Mouse (Mus musculus): ENCODE results near the gene Psma1. TPM values are rescaled to one million over a fixed set of nuclear protein-coding genes. Genes with fewer than 3 reads are reported as not detected.

The Psma1 gene
- polyA plus RNA-seq, 1 experiment from 2014 or later = 387 TPM

DNA sequence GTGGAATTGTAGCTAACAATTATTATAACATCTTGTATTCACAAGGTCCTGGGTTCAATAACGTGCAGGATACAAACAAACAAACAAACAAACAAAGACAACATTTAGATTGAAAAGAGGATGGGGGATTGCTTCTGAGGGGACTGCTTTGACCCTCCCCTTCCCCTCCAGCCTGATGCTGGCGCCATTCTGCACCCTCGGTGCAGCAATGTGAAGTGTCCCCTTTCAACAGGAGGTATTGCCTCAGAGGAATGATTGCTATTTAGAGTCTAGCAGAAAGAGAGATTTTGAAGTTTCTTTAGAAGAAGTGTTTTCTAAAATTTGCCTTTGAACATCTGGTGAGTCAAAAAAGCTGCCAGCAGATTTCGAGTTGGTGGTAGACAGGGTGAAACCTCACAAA lies 23.3 kb upstream of the Psma1 start:
- no peaks in the 10 kb centered on the region for H3K36me3 ChIP-seq
- H3K27ac ChIP-seq = no peak overlapping the region
- H3K4me2 ChIP-seq (replicated peaks) = no peak overlapping the region
- ATAC-seq (ENCODE audit: insufficient number of reproducible peaks, insufficient read depth, low FRiP score, low TSS enrichment) = no peak
- no peaks in the 10 kb centered on the region for H3K27me3 ChIP-seq
- H3K4me1 ChIP-seq = no peaks in the 10 kb centered on the region
- H3K4me3 ChIP-seq = no peak overlapping the region
- WGBS = 56% methylated on average over 4 of the region's 4 CpGs
- no peak overlapping the region for H3K9ac ChIP-seq
- no peaks in the 10 kb centered on the region for H3K9me3 ChIP-seq

DNA sequence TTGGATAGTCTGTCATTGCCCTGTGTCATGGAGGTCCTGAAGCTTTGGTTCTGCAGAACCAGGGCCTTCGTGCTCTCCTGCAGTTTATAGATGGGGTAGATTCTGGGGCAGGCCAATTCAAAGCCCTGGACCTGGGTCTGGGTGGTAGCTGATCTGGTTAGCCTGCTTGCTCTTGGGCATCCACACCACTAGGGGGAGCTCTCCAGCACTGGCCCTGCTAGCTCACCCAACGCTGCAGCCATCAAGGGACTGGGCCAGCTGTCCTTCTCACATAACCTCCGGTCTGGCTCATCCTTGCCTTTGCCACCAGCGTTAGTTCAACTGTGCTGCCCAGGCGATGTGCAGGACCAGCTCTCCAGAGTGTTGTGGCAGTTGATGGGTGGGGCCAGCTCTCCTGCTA lies 18.8 kb upstream of the Psma1 start:
- 79% methylated on average over 5 of the region's 5 CpGs for WGBS
- no peak for ATAC-seq (ENCODE audit: insufficient number of reproducible peaks, insufficient read depth, low FRiP score, low TSS enrichment)
- H3K9me3 ChIP-seq = no peaks in the 10 kb centered on the region

DNA sequence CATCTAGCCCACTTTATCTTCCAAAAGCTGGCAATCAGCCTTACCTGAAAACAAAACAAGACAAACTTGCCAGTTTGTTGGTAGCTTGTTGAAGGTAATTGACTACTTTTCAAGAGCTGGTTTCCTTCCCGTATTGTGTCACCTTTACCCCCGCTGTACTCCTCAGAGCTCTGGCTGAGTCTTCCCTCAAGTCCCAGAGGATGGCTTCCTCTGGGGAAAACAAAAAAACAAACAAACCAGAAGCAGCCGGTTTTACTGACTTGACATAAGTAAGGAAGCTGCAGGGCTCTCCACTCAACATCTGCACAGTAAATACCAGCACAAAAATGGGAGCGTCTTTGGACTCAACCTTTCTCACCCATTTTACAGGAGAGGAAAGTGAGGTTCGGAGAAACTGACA lies 18.0 kb upstream of the Psma1 start:
- Histone ChIP-seq H3K4me1 (peaks cover 8% of the 10 kb centered on the region; the same call in 1 of the 2 replicates), H3K9me3 (no peaks in the 10 kb centered on the region), H3K27me3 (no peaks in the 10 kb centered on the region), H3K4me2 (replicated peaks) (no peak overlapping the region), H3K27ac (no peak overlapping the region), H3K4me3 (no peak overlapping the region), H3K9ac (no peak overlapping the region), H3K36me3 (no peaks in the 10 kb centered on the region)
- WGBS = 64% methylated on average over 5 of the region's 5 CpGs
- no peak for ATAC-seq (ENCODE audit: insufficient number of reproducible peaks, insufficient read depth, low FRiP score, low TSS enrichment)

More for the DNA sequence above, 18.8 kb upstream of the Psma1 start:
- Histone ChIP-seq H3K4me2 (replicated peaks) (no peak overlapping the region), H3K9ac (no peak overlapping the region), H3K4me3 (no peak overlapping the region), H3K27ac (no peak overlapping the region), H3K36me3 (no peaks in the 10 kb centered on the region), H3K4me1 (peaks cover 8% of the 10 kb centered on the region; the same call in 1 of the 2 replicates), H3K27me3 (no peaks in the 10 kb centered on the region)

DNA sequence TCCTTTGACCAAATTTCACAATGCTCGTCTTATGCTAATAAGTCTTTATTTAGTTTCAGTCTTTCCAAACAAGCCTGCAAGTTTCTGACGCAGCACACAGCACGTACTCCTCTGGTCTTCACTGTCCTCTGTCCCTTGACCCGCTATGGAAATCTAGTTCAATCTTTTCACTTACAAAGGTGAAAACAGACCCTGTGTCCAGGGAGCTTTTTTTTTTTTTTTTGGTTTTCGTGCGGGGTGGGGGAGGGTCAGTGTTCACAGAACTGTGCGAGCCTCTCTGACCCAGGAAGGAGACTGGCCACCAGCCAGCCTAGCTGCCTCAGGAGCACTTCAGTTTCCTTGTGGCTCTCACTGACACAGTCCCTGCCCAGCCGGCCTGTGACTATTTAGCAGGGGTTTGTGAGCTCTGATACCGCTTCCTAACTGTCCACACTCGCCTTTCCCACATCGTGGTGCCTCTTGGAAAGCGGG lies 16.6 kb upstream of the Psma1 start:
- 15% methylated on average over 12 of the region's 12 CpGs for WGBS
- H3K27me3 ChIP-seq = no peaks in the 10 kb centered on the region
- ATAC-seq (ENCODE audit: insufficient number of reproducible peaks, insufficient read depth, low FRiP score, low TSS enrichment) = no peak
- no peak overlapping the region for H3K4me3 ChIP-seq
- no peak overlapping the region for H3K27ac ChIP-seq
- no peak overlapping the region for H3K9ac ChIP-seq
- peak overlapping the region; percentile 23 for H3K4me2 ChIP-seq (replicated peaks)
- H3K9me3 ChIP-seq = no peaks in the 10 kb centered on the region
- H3K4me1 ChIP-seq = peaks cover 8% of the 10 kb centered on the region; the same call in 1 of the 2 replicates
- H3K36me3 ChIP-seq = no peaks in the 10 kb centered on the region

DNA sequence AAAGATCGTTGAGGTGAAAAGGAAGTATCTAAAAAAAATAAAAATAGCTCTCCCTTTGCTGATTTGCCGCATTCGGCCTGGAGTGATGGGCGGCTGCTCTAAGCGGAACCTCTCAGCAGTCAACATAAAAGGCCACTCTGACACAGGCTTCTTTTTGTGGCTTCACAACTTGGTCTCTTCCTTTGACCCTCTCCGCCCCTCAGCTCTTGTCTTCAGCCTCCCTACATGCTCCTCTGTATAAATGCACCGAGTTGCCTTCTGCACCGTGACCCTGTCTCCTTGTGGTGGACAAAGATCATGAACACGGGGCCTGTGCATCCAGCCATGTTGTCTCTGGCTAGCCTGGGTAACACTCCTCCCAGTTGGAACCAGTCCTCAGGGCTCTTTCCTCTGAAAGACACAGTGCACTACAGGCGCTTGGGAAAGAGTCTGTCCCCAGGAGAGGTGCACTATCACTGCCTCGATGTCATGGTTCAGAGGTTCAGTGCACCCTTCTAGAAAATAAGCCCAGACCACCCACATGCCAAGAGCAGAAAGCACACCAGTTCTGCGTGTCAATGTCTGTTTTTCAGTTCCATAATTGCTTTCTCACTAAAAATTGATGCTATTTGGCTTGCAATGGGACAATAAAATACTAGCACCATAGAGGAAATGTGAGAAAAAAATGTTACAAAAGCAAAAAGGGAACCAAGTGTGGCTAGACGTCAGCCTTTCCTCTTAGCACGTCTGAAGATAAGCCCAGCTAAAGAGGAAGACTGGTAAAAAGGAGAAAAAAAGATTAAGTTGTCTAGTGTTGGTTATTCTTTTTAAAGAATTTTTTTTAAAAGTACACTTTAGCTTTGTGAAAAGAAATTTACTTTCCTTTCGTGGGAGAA lies 15.8 kb upstream of the Psma1 start:
- WGBS = 34% methylated on average over 15 of the region's 15 CpGs
- H3K4me2 ChIP-seq (replicated peaks) = no peak overlapping the region
- no peak overlapping the region for H3K4me3 ChIP-seq

DNA sequence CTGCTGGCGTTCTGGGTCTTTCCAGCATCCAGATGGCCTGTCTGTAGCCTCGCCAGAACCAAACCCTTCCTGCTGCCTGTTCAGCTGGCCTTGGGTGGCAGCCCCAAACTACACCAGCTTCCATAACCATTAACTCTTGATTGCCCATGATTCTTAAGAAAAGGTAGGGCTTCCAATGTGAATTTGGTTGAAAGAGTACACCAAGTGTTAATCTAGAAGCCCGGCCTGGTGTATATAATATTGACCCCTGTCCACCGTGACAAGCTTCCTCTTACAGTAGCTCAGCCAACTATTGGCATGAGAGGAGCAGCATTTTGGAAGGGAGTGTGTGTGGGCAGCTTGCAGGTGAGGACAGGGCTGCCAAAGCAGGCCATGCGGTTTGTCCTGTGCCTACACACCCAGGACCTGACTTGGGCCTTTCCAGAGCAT lies 14.2 kb upstream of the Psma1 start:
- Histone ChIP-seq H3K27me3 (no peaks in the 10 kb centered on the region), H3K9me3 (no peaks in the 10 kb centered on the region), H3K4me3 (no peak overlapping the region), H3K27ac (no peak overlapping the region), H3K9ac (no peak overlapping the region), H3K4me1 (peaks cover 8% of the 10 kb centered on the region; the same call in 1 of the 2 replicates), H3K36me3 (no peaks in the 10 kb centered on the region), H3K4me2 (replicated peaks) (no peak overlapping the region)
- 49% methylated on average over 5 of the region's 5 CpGs for WGBS
- no peak for ATAC-seq (ENCODE audit: insufficient number of reproducible peaks, insufficient read depth, low FRiP score, low TSS enrichment)

More for the DNA sequence above, 15.8 kb upstream of the Psma1 start:
- ATAC-seq (ENCODE audit: insufficient number of reproducible peaks, insufficient read depth, low FRiP score, low TSS enrichment) = no peak
- Histone ChIP-seq H3K27ac (no peak overlapping the region), H3K9ac (no peak overlapping the region), H3K36me3 (no peaks in the 10 kb centered on the region), H3K4me1 (peaks cover 8% of the 10 kb centered on the region; the same call in 1 of the 2 replicates), H3K27me3 (no peaks in the 10 kb centered on the region), H3K9me3 (no peaks in the 10 kb centered on the region)

- H3K4me2 ChIP-seq (replicated peaks) = no peak overlapping the region
- no peak overlapping the region for H3K27ac ChIP-seq
- no peaks in the 10 kb centered on the region for H3K36me3 ChIP-seq
- H3K4me1 ChIP-seq = no peaks in the 10 kb centered on the region
- H3K9ac ChIP-seq = no peak overlapping the region
- peak; percentile 56; the same call in 1 of the 2 replicates for ATAC-seq (ENCODE audit: insufficient number of reproducible peaks, insufficient read depth, low FRiP score, low TSS enrichment)
- H3K27me3 ChIP-seq = no peaks in the 10 kb centered on the region
- no peaks in the 10 kb centered on the region for H3K9me3 ChIP-seq
- H3K4me3 ChIP-seq = no peak overlapping the region
- 95% methylated on average over 14 of the region's 14 CpGs for WGBS
Measured at GRCm38 (mm10) chr7:114284296-114284910, 8.5 kb upstream of the Psma1 start.

DNA sequence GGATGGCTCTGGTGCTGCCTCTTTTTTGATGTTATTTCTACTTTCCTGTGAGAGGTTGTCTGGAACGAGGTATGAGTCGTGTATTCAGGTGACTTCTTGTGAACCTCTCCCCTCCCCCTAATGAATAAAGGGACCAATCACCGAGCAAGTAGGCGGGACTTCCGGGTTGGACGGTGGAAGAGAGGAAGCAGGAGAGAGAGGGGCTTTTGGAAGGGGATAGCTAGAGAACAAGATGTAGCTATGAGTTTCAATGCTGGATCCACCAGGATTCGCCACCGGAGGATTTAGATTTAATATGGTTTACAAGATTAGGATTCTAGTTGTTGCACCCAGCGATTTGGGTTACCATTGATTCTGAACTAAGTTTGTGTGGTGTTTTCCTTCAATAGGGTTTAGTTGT lies 7.1 kb upstream of the Psma1 start:
- H3K27ac ChIP-seq = no peak overlapping the region
- H3K9me3 ChIP-seq = no peaks in the 10 kb centered on the region
- H3K27me3 ChIP-seq = no peaks in the 10 kb centered on the region
- no peak overlapping the region for H3K4me2 ChIP-seq (replicated peaks)
- WGBS = 67% methylated on average over 9 of the region's 9 CpGs
- no peaks in the 10 kb centered on the region for H3K4me1 ChIP-seq
- no peak for ATAC-seq (ENCODE audit: insufficient number of reproducible peaks, insufficient read depth, low FRiP score, low TSS enrichment)
- H3K9ac ChIP-seq = no peak overlapping the region
- no peaks in the 10 kb centered on the region for H3K36me3 ChIP-seq
- no peak overlapping the region for H3K4me3 ChIP-seq

GRCm38 (mm10) chr7:114281671-114282070 lies 5.8 kb upstream of the Psma1 start:
- no peak overlapping the region for H3K4me3 ChIP-seq
- H3K27me3 ChIP-seq = no peaks in the 10 kb centered on the region
- ATAC-seq (ENCODE audit: insufficient number of reproducible peaks, insufficient read depth, low FRiP score, low TSS enrichment) = no peak
- no peak overlapping the region for H3K27ac ChIP-seq
- H3K9ac ChIP-seq = no peak overlapping the region
- H3K4me2 ChIP-seq (replicated peaks) = no peak overlapping the region
- no peaks in the 10 kb centered on the region for H3K36me3 ChIP-seq
- H3K4me1 ChIP-seq = no peaks in the 10 kb centered on the region
- 48% methylated on average over 3 of the region's 3 CpGs for WGBS
- no peaks in the 10 kb centered on the region for H3K9me3 ChIP-seq

- ATAC-seq (ENCODE audit: insufficient number of reproducible peaks, insufficient read depth, low FRiP score, low TSS enrichment) = peak; percentile 44
- H3K4me1 ChIP-seq = 0 out of 2 replicates have a peak, but pooled peaks cover 3% of the 10 kb centered on the region
- H3K4me2 ChIP-seq (replicated peaks) = peak overlapping the region; percentile 85
- no peaks in the 10 kb centered on the region for H3K9me3 ChIP-seq
- peak overlapping the region; percentile 97 for H3K4me3 ChIP-seq
- H3K36me3 ChIP-seq = peaks cover 22% of the 10 kb centered on the region
- H3K27me3 ChIP-seq = no peaks in the 10 kb centered on the region
- H3K27ac ChIP-seq = peak overlapping the region; percentile 46; the same call in 1 of the 2 replicates
- WGBS = 2% methylated on average over 24 of the region's 24 CpGs
- peak overlapping the region; percentile 93 for H3K9ac ChIP-seq
Measured at GRCm38 (mm10) chr7:114275372-114276004, 430 bp downstream of the Psma1 start.

GRCm38 (mm10) chr7:114268446-114268845 lies 7.5 kb downstream of the Psma1 start:
- no peak for ATAC-seq (ENCODE audit: insufficient number of reproducible peaks, insufficient read depth, low FRiP score, low TSS enrichment)
- no peak overlapping the region for H3K27ac ChIP-seq
- WGBS = 98% methylated on average over 5 of the region's 5 CpGs

More at GRCm38 (mm10) chr7:114268446-114268845, 7.5 kb downstream of the Psma1 start:
- peaks cover under 1% of the 10 kb centered on the region; the same call in 1 of the 2 replicates for H3K9me3 ChIP-seq
- no peaks in the 10 kb centered on the region for H3K4me1 ChIP-seq
- no peak overlapping the region for H3K4me3 ChIP-seq
- H3K9ac ChIP-seq = no peak overlapping the region
- H3K4me2 ChIP-seq (replicated peaks) = no peak overlapping the region
- no peaks in the 10 kb centered on the region for H3K27me3 ChIP-seq
- H3K36me3 ChIP-seq = peaks cover 77% of the 10 kb centered on the region
